Comparison of ENCODE assay signal across 12 mouse cellular contexts in the genomic region with DNA sequence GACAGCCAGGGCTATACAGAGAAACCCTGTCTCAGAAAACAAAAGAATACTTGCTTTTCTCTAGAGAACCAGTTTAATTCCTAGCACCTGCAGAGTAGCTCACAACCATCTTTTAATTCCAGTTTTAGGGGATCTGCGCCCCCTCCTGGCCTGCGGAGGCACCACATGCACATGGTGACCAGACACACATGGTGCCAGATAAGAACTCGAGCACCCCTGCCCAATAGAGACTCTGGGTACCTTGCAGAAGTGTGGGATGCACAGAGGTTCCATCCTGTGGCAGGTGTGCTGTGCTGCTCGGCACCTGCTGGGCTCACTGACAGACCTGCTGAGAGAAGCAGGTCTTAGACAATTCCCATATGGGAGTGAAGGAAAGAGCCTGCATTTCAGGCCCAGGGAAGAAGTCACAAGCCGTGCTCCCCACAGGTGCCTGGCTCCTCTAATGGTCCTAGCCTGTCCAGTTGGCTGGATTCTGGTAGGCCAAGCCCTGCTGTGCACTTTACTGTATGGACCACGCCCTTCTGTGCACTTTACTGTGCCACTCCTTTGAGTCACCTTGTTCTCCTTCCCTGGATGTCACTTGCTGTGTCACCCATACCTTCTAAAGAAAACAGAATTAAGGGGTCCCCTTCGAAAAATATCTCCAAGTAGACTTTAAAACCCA. TPM values are rescaled to one million over a fixed set of nuclear protein-coding genes. Genes with fewer than 3 reads are reported as not detected.
DNase-seq lines count a peak whose midpoint lies in the region; ATAC-seq and TF ChIP-seq lines count a peak whose summit lies in the region.
"Had no signal": no experiment of that assay in that cellular context is flagged by ENCODE, and none has a peak within 500 bp of the region (broad histone marks: within the 10 kb centered on the region; RNA-seq: fewer than 3 reads in every experiment).

No protein-coding gene starts in this region.

- no peaks in the 10 kb centered on the region for H3K79me2 ChIP-seq in CH12.LX (replicated peaks; ENCODE audit: control insufficient read depth, extremely low read depth, insufficient read depth, poor library complexity, severe bottlenecking)

- TF ChIP-seq EP300 in CH12.LX (IDR thresholded peaks at IDR 0.05; ENCODE audit: low read length) = no peak

- peak in 1 of 2 experiments; percentile 50; a peak in 2 of 4 replicates for TF ChIP-seq CTCF in CH12.LX (conservative IDR thresholded peaks at IDR 0.05 in 1 of 2, IDR thresholded peaks at IDR 0.05 in 1 of 2; ENCODE audit: low read depth in 2 of 2, low read length in 2 of 2)

- no peak overlapping the region for H3K4me2 ChIP-seq in CH12.LX (ENCODE audit: insufficient read depth, low read depth, poor library complexity, severe bottlenecking)

- peak; percentile 24 for DNase-seq in kidney, postnatal 10 days
- no peak for DNase-seq in kidney, adult 8-10 months
- DNase-seq in 3T3-L1 (ENCODE audit: low read depth, low spot score) = peak; percentile 29
- no peak for DNase-seq in CH12.LX (ENCODE audit: extremely low read depth)
- DNase-seq in left cerebral cortex, postnatal 4 days = no peak
- DNase-seq in gastrocnemius, adult 18-20 months (ENCODE audit: low spot score) = no peak
- DNase-seq: layer of hippocampus, adult 9-11 months had no signal

- in situ Hi-C loops in CH12.LX (cut with MboI; ENCODE audit: low pct_ligation_motif_present, low pct_unique_long_range_greater_than_20kb, low sequenced_read_pairs) = no loop called here

- H3K4me1 ChIP-seq in CH12.LX (ENCODE audit: control insufficient read depth in 1 of 2, insufficient read depth in 2 of 2) = no peaks in the 10 kb centered on the region

- intact Hi-C loops in left cerebral cortex, postnatal 4 days (cut with DNase I) = no loop called here

- no peak for TF ChIP-seq POLR2A in CH12.LX (IDR thresholded peaks at IDR 0.05; ENCODE audit: low read depth, low read length)

- H3K9me3 ChIP-seq in CH12.LX (replicated peaks; ENCODE audit: low read length) = peaks cover 7% of the 10 kb centered on the region

- no peak overlapping the region for H3K9ac ChIP-seq in CH12.LX (ENCODE audit: insufficient read depth, low read depth)

- no peak overlapping the region for H3K27ac ChIP-seq in CH12.LX (ENCODE audit: insufficient read depth, low read depth)

- no peak overlapping the region for H3K4me3 ChIP-seq in CH12.LX (replicated peaks in 1 of 3; ENCODE audit: low read depth in 2 of 3, low read length in 2 of 3, poor library complexity in 1 of 3)

- peak; percentile 17 for TF ChIP-seq RAD21 in CH12.LX (IDR thresholded peaks at IDR 0.05; ENCODE audit: low read depth, low read length)

- no peaks in the 10 kb centered on the region for H3K27me3 ChIP-seq in CH12.LX (replicated peaks)
- H3K27me3 ChIP-seq: megakaryocyte, embryonic 14.5 days had no signal

- ATAC-seq in granulocyte monocyte progenitor cell, adult 5-6 weeks (replicated peaks; ENCODE audit: poor library complexity, severe bottlenecking) = 0 out of 2 replicates have a peak, but pooled peaks have one; percentile 44
- no peak for ATAC-seq in inflammation-experienced regulatory T-cells, adult 6 months

- dilution Hi-C loops in CH12.LX (cut with MboI; ENCODE audit: extremely low pct_ligation_motif_present, extremely low pct_unique_long_range_greater_than_20kb, low sequenced_read_pairs) = no loop called here

- H3K36me3 ChIP-seq in CH12.LX (replicated peaks in 1 of 2; ENCODE audit: control insufficient read depth in 1 of 2, insufficient read depth in 1 of 2, low read length in 1 of 2) = peaks cover 23 to 45% of the 10 kb centered on the region in 2 experiments

TF ChIP-seq in CH12.LX, 34 proteins besides CTCF, POLR2A, EP300 and RAD21:
- TF ChIP-seq SMC3 (IDR thresholded peaks at IDR 0.05; ENCODE audit: low read depth, low read length) (peak; percentile 48), IRF4 (IDR thresholded peaks at IDR 0.05; ENCODE audit: low read depth, low read length) (no peak), ZNF384 (IDR thresholded peaks at IDR 0.05; ENCODE audit: low read depth, low read length) (no peak), TCF12 (IDR thresholded peaks at IDR 0.05; ENCODE audit: low read depth, low read length) (no peak)

RNA-seq across cellular contexts. Expression of gene Prr18, which starts 8.6 kb away (rescaled TPM):
- total RNA-seq in CH12.LX (2012; rRNA removed) (0.08 TPM in 1 of 2 replicates, not detected in the other), CH12.LX (2014; rRNA removed) (0.07 and 0.12 TPM in 2 replicates)
- polyA plus RNA-seq in CH12.LX (2012; ENCODE audit: insufficient read length, low read depth) = 0.07 TPM in 1 of 2 replicates, not detected in the other
- total RNA-seq in granulocyte monocyte progenitor cell, adult 5-6 weeks (2014; fragmentation: Nextera tagmentation) = not detected in 2 replicates
- not detected in 2 replicates for total RNA-seq in granulocyte monocyte progenitor cell, adult 5-6 weeks (2017)
- under 1 TPM in 1 of 3 experiments, not detected in 2; 0.25 TPM for polyA plus RNA-seq in inflammation-experienced regulatory T-cells, adult 6 months (2017; shearing (Covaris generic))
- 10 to 100 TPM; 23.2 to 24.6 TPM for total RNA-seq in left cerebral cortex, postnatal 4 days (2021)
- not detected for total RNA-seq in gastrocnemius, adult 18-20 months (2021)
- polyA plus RNA-seq: heart, embryonic 14.5 days had no signal

RNA-seq across cellular contexts. Expression of gene Sft2d1, which starts 17.7 kb away (rescaled TPM):
- total RNA-seq in CH12.LX (2012; rRNA removed) (63.4 and 71.7 TPM in 2 replicates), CH12.LX (2014; rRNA removed) (121 and 127 TPM in 2 replicates)
- 63.8 and 75.1 TPM in 2 replicates for polyA plus RNA-seq in CH12.LX (2012; ENCODE audit: insufficient read length, low read depth)
- 84.0 and 86.0 TPM in 2 replicates for total RNA-seq in granulocyte monocyte progenitor cell, adult 5-6 weeks (2014; fragmentation: Nextera tagmentation)
- 32.9 and 33.3 TPM in 2 replicates for total RNA-seq in granulocyte monocyte progenitor cell, adult 5-6 weeks (2017)
- 100 to 1,000 TPM; 111 to 145 (median 111) TPM for polyA plus RNA-seq in inflammation-experienced regulatory T-cells, adult 6 months (2017; shearing (Covaris generic))
- 10 to 100 TPM; 80.4 to 81.6 TPM for total RNA-seq in left cerebral cortex, postnatal 4 days (2021)
- 1 to 10 TPM; 6.0 to 7.0 TPM for total RNA-seq in gastrocnemius, adult 18-20 months (2021)

RNA-seq across cellular contexts. Expression of gene T2, which starts 27.1 kb away (rescaled TPM):
- total RNA-seq in CH12.LX (2012; rRNA removed) (not detected in 2 replicates), CH12.LX (2014; rRNA removed) (not detected in 2 replicates)
- polyA plus RNA-seq in CH12.LX (2012; ENCODE audit: insufficient read length, low read depth) = not detected in 2 replicates
- total RNA-seq in granulocyte monocyte progenitor cell, adult 5-6 weeks (2014; fragmentation: Nextera tagmentation) = not detected in 2 replicates
- total RNA-seq in granulocyte monocyte progenitor cell, adult 5-6 weeks (2017) = not detected in 2 replicates
- 1 to 10 TPM in 2 of 3 experiments, under 1 TPM in 1; 0.44 to 2.0 (median 1.4) TPM for polyA plus RNA-seq in inflammation-experienced regulatory T-cells, adult 6 months (2017; shearing (Covaris generic))
- under 1 TPM; 0.32 to 0.70 TPM for total RNA-seq in left cerebral cortex, postnatal 4 days (2021)
- total RNA-seq in gastrocnemius, adult 18-20 months (2021) = not detected
- total RNA-seq: adrenal gland, postnatal 36 days had no signal

RNA-seq across cellular contexts. Expression of gene Mpc1, which starts 45.9 kb away (rescaled TPM):
- total RNA-seq in CH12.LX (2012; rRNA removed) (60.4 and 66.7 TPM in 2 replicates), CH12.LX (2014; rRNA removed) (232 and 250 TPM in 2 replicates)
- polyA plus RNA-seq in CH12.LX (2012; ENCODE audit: insufficient read length, low read depth) = 75.4 and 77.4 TPM in 2 replicates
- total RNA-seq in granulocyte monocyte progenitor cell, adult 5-6 weeks (2014; fragmentation: Nextera tagmentation) = 153 and 168 TPM in 2 replicates
- total RNA-seq in granulocyte monocyte progenitor cell, adult 5-6 weeks (2017) = 161 and 207 TPM in 2 replicates
- polyA plus RNA-seq in inflammation-experienced regulatory T-cells, adult 6 months (2017; shearing (Covaris generic)) = 100 to 1,000 TPM; 178 to 199 (median 188) TPM
- 100 to 1,000 TPM; 159 to 160 TPM for total RNA-seq in left cerebral cortex, postnatal 4 days (2021)
- total RNA-seq in gastrocnemius, adult 18-20 months (2021) = 100 to 1,000 TPM; 418 to 491 TPM

Comparison
In these comparisons a context has a peak if more than half of its experiments do, and no peak if none do; other contexts are left out.
1. DNase-seq: peak in kidney, postnatal 10 days (single experiment) and 3T3-L1 (single experiment); none in kidney, adult 8-10 months (0 of 2), CH12.LX (single experiment), left cerebral cortex, postnatal 4 days (single experiment) and gastrocnemius, adult 18-20 months (single experiment).
2. RNA of gene Prr18, which starts 8.6 kb away (total RNA-seq): 23.2 to 24.6 TPM in left cerebral cortex, postnatal 4 days; 0.07 to 0.12 TPM in CH12.LX, not detected in granulocyte monocyte progenitor cell, adult 5-6 weeks and not detected in gastrocnemius, adult 18-20 months; every median in the first group is over 10 times any median in the second.
3. RNA of gene Sft2d1, which starts 17.7 kb away (total RNA-seq): 63.4 to 127 TPM in CH12.LX, 32.9 to 86.0 TPM in granulocyte monocyte progenitor cell, adult 5-6 weeks and 80.4 to 81.6 TPM in left cerebral cortex, postnatal 4 days; 6.0 to 7.0 TPM in gastrocnemius, adult 18-20 months; every median in the first group is over 4 times any median in the second.